Comparison of ENCODE assay signal across 23 mouse cellular contexts in genomic region chr6:134364644-134365043, GRCm38 (mm10). TPM values are rescaled to one million over a fixed set of nuclear protein-coding genes. Genes with fewer than 3 reads are reported as not detected.
A peak's percentile ranks its signal among the peaks of the same experiment; 100 is the strongest.
DNase-seq lines count a peak whose midpoint lies in the region; ATAC-seq lines count a peak whose summit lies in the region.
"Had no signal": no experiment of that assay in that cellular context is flagged by ENCODE, and none has a peak within 500 bp of the region (broad histone marks: within the 10 kb centered on the region; RNA-seq: fewer than 3 reads in every experiment).

No protein-coding gene starts in this region.

- ATAC-seq in megakaryocyte, adult 5-6 weeks (ENCODE audit: poor library complexity, severe bottlenecking) = no peak
- ATAC-seq in inflammation-experienced regulatory T-cells, adult 6 months = peak; percentile 78
- ATAC-seq in intestine, embryonic 16.5 days = no peak

- H3K36me3 ChIP-seq in megakaryocyte, embryonic 14.5 days (replicated peaks; ENCODE audit: low read length) = no peaks in the 10 kb centered on the region
- no peaks in the 10 kb centered on the region for H3K36me3 ChIP-seq in intestine, embryonic 16.5 days (ENCODE audit: control insufficient read depth, insufficient read depth, low read length)
- H3K36me3 ChIP-seq: forebrain, embryonic 12.5 days; heart, embryonic 15.5 days; hindbrain, embryonic 15.5 days; liver, embryonic 13.5 days; neural tube, embryonic 12.5 days had no signal

- peaks cover 64% of the 10 kb centered on the region for H3K4me1 ChIP-seq in megakaryocyte, embryonic 14.5 days
- H3K4me1 ChIP-seq in intestine, embryonic 16.5 days (ENCODE audit: control insufficient read depth, insufficient read depth, low read length) = no peaks in the 10 kb centered on the region
- H3K4me1 ChIP-seq: forebrain, embryonic 12.5 days; hindbrain, embryonic 15.5 days; neural tube, embryonic 12.5 days had no signal

- H3K27ac ChIP-seq in intestine, embryonic 16.5 days (ENCODE audit: low read length) = no peak overlapping the region
- H3K27ac ChIP-seq: forebrain, embryonic 12.5 days; heart, embryonic 15.5 days; hindbrain, embryonic 15.5 days; liver, embryonic 13.5 days; neural tube, embryonic 12.5 days had no signal

- peaks cover 7% of the 10 kb centered on the region for H3K27me3 ChIP-seq in megakaryocyte, embryonic 14.5 days (replicated peaks)
- H3K27me3 ChIP-seq in intestine, embryonic 16.5 days (replicated peaks; ENCODE audit: control insufficient read depth, insufficient read depth, low read length) = no peaks in the 10 kb centered on the region
- H3K27me3 ChIP-seq: forebrain, embryonic 12.5 days; heart, embryonic 15.5 days; hindbrain, embryonic 15.5 days; liver, embryonic 13.5 days; neural tube, embryonic 12.5 days had no signal

- DNase-seq in T-cell, adult 2 months (ENCODE audit: low spot score) = peak; percentile 27
- no peak for DNase-seq in right cerebral cortex, postnatal 14 days
- no peak for DNase-seq in kidney, adult 9 months
- DNase-seq: adrenal gland, postnatal 36 days; cerebellum, postnatal 10 days; gastrocnemius, postnatal 36 days; heart, postnatal 4 days; kidney, adult 11 months; kidney, postnatal 4 days; liver, embryonic 13.5 days; lung, adult 2 months; lung, postnatal 14 days; midbrain, embryonic 14.5 days had no signal

- H3K4me2 ChIP-seq in intestine, embryonic 16.5 days (ENCODE audit: low read depth, low read length) = no peak overlapping the region
- H3K4me2 ChIP-seq: forebrain, embryonic 12.5 days; heart, embryonic 15.5 days; hindbrain, embryonic 15.5 days; liver, embryonic 13.5 days; neural tube, embryonic 12.5 days had no signal

- H3K9me3 ChIP-seq in megakaryocyte, embryonic 14.5 days = no peaks in the 10 kb centered on the region
- no peaks in the 10 kb centered on the region for H3K9me3 ChIP-seq in intestine, embryonic 16.5 days (ENCODE audit: control insufficient read depth, low read length)
- H3K9me3 ChIP-seq: forebrain, embryonic 12.5 days; heart, embryonic 15.5 days; hindbrain, embryonic 15.5 days; liver, embryonic 13.5 days; neural tube, embryonic 12.5 days had no signal

- H3K4me3 ChIP-seq in megakaryocyte, embryonic 14.5 days (replicated peaks) = peak overlapping the region; percentile 15
- no peak overlapping the region for H3K4me3 ChIP-seq in intestine, embryonic 16.5 days (ENCODE audit: low read length)
- H3K4me3 ChIP-seq: forebrain, embryonic 12.5 days; heart, embryonic 15.5 days; hindbrain, embryonic 15.5 days; liver, embryonic 13.5 days; neural tube, embryonic 12.5 days had no signal

- H3K9ac ChIP-seq in intestine, embryonic 16.5 days (ENCODE audit: low read depth, low read length) = no peak overlapping the region
- H3K9ac ChIP-seq: forebrain, embryonic 12.5 days; heart, embryonic 15.5 days; hindbrain, embryonic 15.5 days; liver, embryonic 13.5 days; neural tube, embryonic 12.5 days had no signal

- WGBS in intestine, embryonic 16.5 days = 67% methylated on average over 6 of the region's 6 CpGs

RNA-seq across cellular contexts. Expression of gene Bcl2l14, which starts 31.5 kb away (rescaled TPM):
- polyA plus RNA-seq in megakaryocyte, embryonic 14.5 days (2012; ENCODE audit: insufficient read depth, low replicate concordance) = not detected in 2 replicates
- 0.22 and 0.50 TPM in 2 replicates for total RNA-seq in megakaryocyte, adult 5-6 weeks (2015)
- 0.49 and 1.4 TPM in 2 replicates for total RNA-seq in megakaryocyte, adult 5-6 weeks (2017)
- 1 to 10 TPM in 2 of 3 experiments, under 1 TPM in 1; 0.79 to 2.6 (median 1.1) TPM for polyA plus RNA-seq in inflammation-experienced regulatory T-cells, adult 6 months (2017; shearing (Covaris generic))
- polyA plus RNA-seq in intestine, embryonic 16.5 days (2015; fragmentation: Nextera tagmentation; extraction: Ambion mirVana) = 3.5 and 5.2 TPM in 2 replicates
- total RNA-seq: adrenal gland, postnatal 36 days; gastrocnemius, adult 18-20 months; gastrocnemius, postnatal 36 days; heart, postnatal 4 days; left cerebral cortex, postnatal 36 days had no signal
- polyA plus RNA-seq: midbrain, embryonic 14.5 days had no signal
